Mouse (Mus musculus) hindlimb bud, embryonic 11.5 days (tissue): ENCODE measurements around the gene Gpr152.
A peak's percentile ranks its signal among the peaks of the same experiment; 100 is the strongest.
"Not testable (repeated sequence)": the region's sequence is repeated elsewhere in the genome, so short reads cannot be mapped to it uniquely, and the experiment has no call there.

Experiments used
- DNase-seq: peaks from one replicate; pipeline ENCODE4 v3.0.0-alpha.2; 2012; ENCODE audit warnings: low read depth, low spot score; ENCODE audit errors: extremely low spot score

Gene Gpr152

GRCm38 (mm10) chr19:4108535-4108934, 31.1 kb upstream of the Gpr152 start:
- no peak for DNase-seq

GRCm38 (mm10) chr19:4112063-4112960, 27.3 kb upstream of the Gpr152 start:
- no peak for DNase-seq

GRCm38 (mm10) chr19:4113186-4113805, 26.3 kb upstream of the Gpr152 start:
- no peak for DNase-seq

GRCm38 (mm10) chr19:4113806-4114230, 25.8 kb upstream of the Gpr152 start:
- DNase-seq: no peak

- no peak for DNase-seq
These were observed 25.0 kb upstream of the Gpr152 start for GRCm38 (mm10) chr19:4114551-4114950.

- no peak for DNase-seq
These were observed 24.4 kb upstream of the Gpr152 start for GRCm38 (mm10) chr19:4115144-4115543.

- no peak for DNase-seq
These were observed 23.8 kb upstream of the Gpr152 start for GRCm38 (mm10) chr19:4115816-4116215.

GRCm38 (mm10) chr19:4117006-4117405, 22.6 kb upstream of the Gpr152 start:
- no peak for DNase-seq

- DNase-seq: no peak
These were observed 21.2 kb upstream of the Gpr152 start for GRCm38 (mm10) chr19:4118350-4118749.

- no peak for DNase-seq
These were observed 19.7 kb upstream of the Gpr152 start for GRCm38 (mm10) chr19:4119716-4120487.

GRCm38 (mm10) chr19:4120496-4120895, 19.1 kb upstream of the Gpr152 start:
- no peak for DNase-seq

- peak; percentile 97 for DNase-seq
These were observed 18.3 kb upstream of the Gpr152 start for GRCm38 (mm10) chr19:4121097-4121805.

- DNase-seq: not testable (repeated sequence)
These were observed 17.7 kb upstream of the Gpr152 start for GRCm38 (mm10) chr19:4121896-4122295.

- no peak for DNase-seq
These were observed 16.9 kb upstream of the Gpr152 start for GRCm38 (mm10) chr19:4122411-4123370.

- no peak for DNase-seq
These were observed 15.2 kb upstream of the Gpr152 start for GRCm38 (mm10) chr19:4124432-4124831.

GRCm38 (mm10) chr19:4125268-4125667, 14.3 kb upstream of the Gpr152 start:
- DNase-seq: not testable (repeated sequence)

GRCm38 (mm10) chr19:4125741-4126696, 13.6 kb upstream of the Gpr152 start, which contains the start of gene Aip:
Gene Aip (minus strand): TSS chr19:4125858.
- peak; percentile 72 for DNase-seq

- no peak for DNase-seq
These were observed 12.7 kb upstream of the Gpr152 start for GRCm38 (mm10) chr19:4126759-4127495.
